ENCODE assay signal across 15 mouse cellular contexts in the genomic region with DNA sequence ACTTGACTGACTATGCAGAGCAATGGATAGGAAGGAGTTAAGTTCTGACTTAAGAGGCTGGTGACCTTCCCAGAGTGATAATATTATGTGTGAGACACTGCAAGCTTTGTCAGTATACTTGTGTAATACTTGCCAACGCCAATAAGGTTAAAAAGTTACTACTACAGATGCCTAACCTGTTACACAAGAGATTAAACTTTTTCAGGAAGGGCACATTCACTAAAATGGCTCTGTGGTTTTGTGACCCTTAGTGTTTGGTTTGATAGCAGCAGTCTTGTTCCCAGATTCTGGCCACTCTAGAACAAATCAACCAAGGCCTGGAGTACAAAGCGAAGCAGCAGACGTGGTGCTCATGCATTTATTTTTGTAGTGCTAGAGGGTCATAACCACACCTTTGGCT. TPM values are rescaled to one million over a fixed set of nuclear protein-coding genes. Genes with fewer than 3 reads are reported as not detected.
DNase-seq lines count a peak whose midpoint lies in the region; ATAC-seq and TF ChIP-seq lines count a peak whose summit lies in the region.
"Had no signal": no experiment of that assay in that cellular context is flagged by ENCODE, and none has a peak within 500 bp of the region (broad histone marks: within the 10 kb centered on the region; RNA-seq: fewer than 3 reads in every experiment).

No protein-coding gene starts in this region.

- TF ChIP-seq EP300 in liver, postnatal 0 days (IDR thresholded peaks at IDR 0.05; ENCODE audit: low read depth): peak; percentile 64; the same call in 1 of the 2 replicates

- H3K9ac ChIP-seq in intestine, embryonic 15.5 days: no peak overlapping the region
- no peak overlapping the region for H3K9ac ChIP-seq in liver, postnatal 0 days (replicated peaks)
- H3K9ac ChIP-seq: lung, embryonic 15.5 days had no signal

- no peaks in the 10 kb centered on the region for H3K27me3 ChIP-seq in intestine, embryonic 15.5 days (replicated peaks)
- H3K27me3 ChIP-seq in liver, postnatal 0 days (ENCODE audit: insufficient read depth, low read length): no peaks in the 10 kb centered on the region
- H3K27me3 ChIP-seq in hindbrain, embryonic 10.5 days (ENCODE audit: insufficient read depth, poor library complexity, severe bottlenecking): no peaks in the 10 kb centered on the region
- H3K27me3 ChIP-seq: lung, embryonic 15.5 days had no signal

- no peaks in the 10 kb centered on the region for H3K9me3 ChIP-seq in intestine, embryonic 15.5 days
- H3K9me3 ChIP-seq in liver, postnatal 0 days (ENCODE audit: low read length): no peaks in the 10 kb centered on the region
- H3K9me3 ChIP-seq in hindbrain, embryonic 10.5 days: no peaks in the 10 kb centered on the region
- H3K9me3 ChIP-seq: embryonic facial prominence, embryonic 10.5 days; heart, embryonic 10.5 days; limb, embryonic 10.5 days; lung, embryonic 15.5 days; midbrain, embryonic 10.5 days had no signal

- peak; percentile 23 for DNase-seq in kidney, adult 11 months
- no peak for DNase-seq in kidney, adult 18-20 months
- peak; percentile 87 for DNase-seq in MEL-GATA-1-ER (ENCODE audit: extremely low read depth, low read depth)
- no peak for DNase-seq in liver, postnatal 0 days
- DNase-seq in spleen, adult 12 weeks (ENCODE audit: low spot score): no peak
- no peak for DNase-seq in hindbrain, embryonic 10.5 days (ENCODE audit: low spot score)
- DNase-seq in ovary, adult 18-20 months (ENCODE audit: low spot score): no peak
- DNase-seq: adrenal gland, adult 2 months; cerebellum, postnatal 10 days had no signal

- peak overlapping the region; percentile 61 for H3K27ac ChIP-seq in intestine, embryonic 15.5 days
- peak overlapping the region; percentile 97 for H3K27ac ChIP-seq in liver, postnatal 0 days (ENCODE audit: low read depth)
- H3K27ac ChIP-seq in hindbrain, embryonic 10.5 days: no peak overlapping the region
- H3K27ac ChIP-seq: embryonic facial prominence, embryonic 10.5 days; heart, embryonic 10.5 days; limb, embryonic 10.5 days; lung, embryonic 15.5 days; midbrain, embryonic 10.5 days had no signal

- H3K4me2 ChIP-seq in intestine, embryonic 15.5 days (replicated peaks): no peak overlapping the region
- H3K4me2 ChIP-seq in liver, postnatal 0 days (ENCODE audit: low read depth, low read length): peak overlapping the region; percentile 97
- H3K4me2 ChIP-seq: lung, embryonic 15.5 days had no signal

- TF ChIP-seq CTCF in liver, postnatal 0 days (IDR thresholded peaks at IDR 0.05; ENCODE audit: low read depth): no peak

- H3K36me3 ChIP-seq in intestine, embryonic 15.5 days: no peaks in the 10 kb centered on the region
- no peaks in the 10 kb centered on the region for H3K36me3 ChIP-seq in liver, postnatal 0 days (replicated peaks; ENCODE audit: insufficient read depth, low read length)
- H3K36me3 ChIP-seq in hindbrain, embryonic 10.5 days: no peaks in the 10 kb centered on the region
- H3K36me3 ChIP-seq: embryonic facial prominence, embryonic 10.5 days; heart, embryonic 10.5 days; limb, embryonic 10.5 days; lung, embryonic 15.5 days; midbrain, embryonic 10.5 days had no signal

- peak; percentile 21; the same call in 1 of the 2 replicates for ATAC-seq in intestine, embryonic 15.5 days
- peak; percentile 5; the same call in 1 of the 2 replicates for ATAC-seq in liver, postnatal 0 days

- WGBS in intestine, embryonic 15.5 days: 67% methylated on average over 3 of the region's 3 CpGs
- 34% methylated on average over 3 of the region's 3 CpGs for WGBS in liver, postnatal 0 days (ENCODE audit: insufficient replicate concordance)
- WGBS in hindbrain, embryonic 10.5 days: 80% methylated on average over 3 of the region's 3 CpGs

- no peak overlapping the region for H3K4me3 ChIP-seq in intestine, embryonic 15.5 days (replicated peaks)
- H3K4me3 ChIP-seq in liver, postnatal 0 days (ENCODE audit: low read depth, low read length): no peak overlapping the region
- no peak overlapping the region for H3K4me3 ChIP-seq in hindbrain, embryonic 10.5 days
- H3K4me3 ChIP-seq: embryonic facial prominence, embryonic 10.5 days; heart, embryonic 10.5 days; limb, embryonic 10.5 days; lung, embryonic 15.5 days; midbrain, embryonic 10.5 days had no signal

- H3K4me1 ChIP-seq in intestine, embryonic 15.5 days (replicated peaks): peaks cover 6% of the 10 kb centered on the region
- H3K4me1 ChIP-seq in liver, postnatal 0 days (ENCODE audit: insufficient read depth): peaks cover 47% of the 10 kb centered on the region
- H3K4me1 ChIP-seq in hindbrain, embryonic 10.5 days (replicated peaks): peaks cover 18% of the 10 kb centered on the region

RNA-seq across cellular contexts. Expression of a gene that starts 1.5 kb away (rescaled TPM):
- polyA plus RNA-seq in intestine, embryonic 15.5 days (2015; fragmentation: Nextera tagmentation; extraction: Ambion mirVana): 122 and 129 TPM in 2 replicates
- polyA plus RNA-seq in liver, postnatal 0 days (2015; fragmentation: Nextera tagmentation; extraction: Ambion mirVana): 79.4 and 79.9 TPM in 2 replicates
- 41.8 and 48.7 TPM in 2 replicates for polyA plus RNA-seq in hindbrain, embryonic 10.5 days (2016; fragmentation: Nextera tagmentation; extraction: Ambion mirVana)

RNA-seq across cellular contexts. Expression of a gene that starts 20.0 kb away (rescaled TPM):
- polyA plus RNA-seq in intestine, embryonic 15.5 days (2015; fragmentation: Nextera tagmentation; extraction: Ambion mirVana): 0.57 and 1.2 TPM in 2 replicates
- polyA plus RNA-seq in liver, postnatal 0 days (2015; fragmentation: Nextera tagmentation; extraction: Ambion mirVana): 0.13 and 0.26 TPM in 2 replicates
- 0.30 TPM in 1 of 2 replicates, not detected in the other for polyA plus RNA-seq in hindbrain, embryonic 10.5 days (2016; fragmentation: Nextera tagmentation; extraction: Ambion mirVana)
- polyA plus RNA-seq: adrenal gland, adult 2 months; midbrain, embryonic 10.5 days had no signal

RNA-seq across cellular contexts. Expression of a gene that starts 27.8 kb away (rescaled TPM):
- polyA plus RNA-seq in intestine, embryonic 15.5 days (2015; fragmentation: Nextera tagmentation; extraction: Ambion mirVana): 0.06 and 0.09 TPM in 2 replicates
- 0.02 TPM in 1 of 2 replicates, not detected in the other for polyA plus RNA-seq in liver, postnatal 0 days (2015; fragmentation: Nextera tagmentation; extraction: Ambion mirVana)
- 0.18 and 0.26 TPM in 2 replicates for polyA plus RNA-seq in hindbrain, embryonic 10.5 days (2016; fragmentation: Nextera tagmentation; extraction: Ambion mirVana)

RNA-seq across cellular contexts. Expression of a gene that starts 28.5 kb away (rescaled TPM):
- polyA plus RNA-seq in intestine, embryonic 15.5 days (2015; fragmentation: Nextera tagmentation; extraction: Ambion mirVana): 34.6 and 38.0 TPM in 2 replicates
- polyA plus RNA-seq in liver, postnatal 0 days (2015; fragmentation: Nextera tagmentation; extraction: Ambion mirVana): 11.8 and 14.2 TPM in 2 replicates
- polyA plus RNA-seq in hindbrain, embryonic 10.5 days (2016; fragmentation: Nextera tagmentation; extraction: Ambion mirVana): 31.4 and 36.8 TPM in 2 replicates

Comparison
In these comparisons a context has a peak if more than half of its experiments do, and no peak if none do; other contexts are left out.
1. DNase-seq: peak in kidney, adult 11 months (single experiment) and MEL-GATA-1-ER (single experiment); none in kidney, adult 18-20 months (single experiment), liver, postnatal 0 days (single experiment), spleen, adult 12 weeks (single experiment), hindbrain, embryonic 10.5 days (single experiment) and ovary, adult 18-20 months (single experiment).